Mouse (Mus musculus) heart, postnatal 4 days (tissue): Measurements from ENCODE around the gene Add1. TPM values are rescaled to one million over a fixed set of nuclear protein-coding genes. Genes with fewer than 3 reads are reported as not detected.
"Not testable (repeated sequence)": the region's sequence is repeated elsewhere in the genome, so short reads cannot be mapped to it uniquely, and the experiment has no call there.

Experiments used
- DNase-seq: peaks from one replicate; pipeline ENCODE4 v3.0.0; 2021
- total RNA-seq, 2 experiments: library from RNA; stranded (reverse); gene quantifications; 2 replicates each; pipeline ENCODE4 v1.2.3; 2021

The Add1 gene
- total RNA-seq, 2 experiments from 2014 or later, result 202 to 209 TPM

- no peak for DNase-seq
These were observed 21.6 kb upstream of the Add1 start for GRCm38 (mm10) chr5:34551821-34552220.

GRCm38 (mm10) chr5:34563854-34564253 is 9.6 kb upstream of the Add1 start:
- DNase-seq, result no peak

GRCm38 (mm10) chr5:34564291-34564690 is 9.2 kb upstream of the Add1 start:
- DNase-seq, result no peak

- DNase-seq, result peak; percentile 78
These were observed 7.8 kb upstream of the Add1 start for GRCm38 (mm10) chr5:34565545-34566283.

GRCm38 (mm10) chr5:34571551-34571950 is 1.9 kb upstream of the Add1 start:
- no peak for DNase-seq

- not testable (repeated sequence) for DNase-seq
These were observed 896 bp upstream of the Add1 start for GRCm38 (mm10) chr5:34572568-34572967.

GRCm38 (mm10) chr5:34574721-34575120 is 1.3 kb downstream of the Add1 start:
- no peak for DNase-seq

- no peak for DNase-seq
These were observed 2.8 kb downstream of the Add1 start for GRCm38 (mm10) chr5:34576286-34576685.

- DNase-seq, result no peak
These were observed 4.7 kb downstream of the Add1 start for GRCm38 (mm10) chr5:34578038-34578655.

GRCm38 (mm10) chr5:34579377-34579776 is 5.9 kb downstream of the Add1 start:
- DNase-seq, result no peak

- DNase-seq, result peak; percentile 26
These were observed 8.3 kb downstream of the Add1 start for GRCm38 (mm10) chr5:34581671-34582313.

- no peak for DNase-seq
These were observed 8.8 kb downstream of the Add1 start for GRCm38 (mm10) chr5:34582314-34582675.

GRCm38 (mm10) chr5:34585216-34585615 is 11.8 kb downstream of the Add1 start:
- no peak for DNase-seq

- no peak for DNase-seq
These were observed 14.4 kb downstream of the Add1 start for GRCm38 (mm10) chr5:34587881-34588280.

- DNase-seq, result no peak
These were observed 16.6 kb downstream of the Add1 start for GRCm38 (mm10) chr5:34590059-34590458.

GRCm38 (mm10) chr5:34590702-34591101 is 17.2 kb downstream of the Add1 start:
- no peak for DNase-seq

GRCm38 (mm10) chr5:34591388-34592004 is 18.0 kb downstream of the Add1 start:
- DNase-seq, result no peak

GRCm38 (mm10) chr5:34592224-34592623 is 18.8 kb downstream of the Add1 start:
- DNase-seq, result not testable (repeated sequence)

GRCm38 (mm10) chr5:34592666-34593065 is 19.2 kb downstream of the Add1 start:
- DNase-seq, result no peak

GRCm38 (mm10) chr5:34593202-34593727 is 19.8 kb downstream of the Add1 start:
- DNase-seq, result no peak

GRCm38 (mm10) chr5:34604576-34604975 is 31.1 kb downstream of the Add1 start:
- DNase-seq, result no peak

GRCm38 (mm10) chr5:34607100-34607880 is 33.8 kb downstream of the Add1 start:
- DNase-seq, result no peak
